Mouse (Mus musculus) cerebellum, postnatal 4 days (tissue): ENCODE measurements at regions not wholly inside any gene's neighbourhood (a gene's known extent, or its start where the extent isn't known, plus 50 kb on each side); places are given as distances from the start of the nearest gene placed in this dataset.
"Not testable (repeated sequence)": the region's sequence is repeated elsewhere in the genome, so short reads cannot be mapped to it uniquely, and the experiment has no call there.

Experiments used
- DNase-seq, 2 experiments: peaks; one replicate each; pipeline ENCODE4 v3.0.0; 2022; ENCODE audit warnings: low spot score in 2 of 2, mixed read lengths in 1 of 2

GRCm38 (mm10) chr2:108032301-108033013 is 742.0 kb downstream of the Kcna4 start:
- no peak for DNase-seq

GRCm38 (mm10) chr2:108033328-108034182 is 743.1 kb downstream of the Kcna4 start:
- no peak for DNase-seq

GRCm38 (mm10) chr2:108034882-108035281 is 744.4 kb downstream of the Kcna4 start:
- DNase-seq = no peak

- no peak for DNase-seq
These were observed 751.6 kb downstream of the Kcna4 start for GRCm38 (mm10) chr2:108042086-108042485.

- DNase-seq = no peak
These were observed 754.4 kb downstream of the Kcna4 start for GRCm38 (mm10) chr2:108044885-108045284.

GRCm38 (mm10) chr2:108045997-108046396 is 755.6 kb downstream of the Kcna4 start:
- DNase-seq = no peak

GRCm38 (mm10) chr2:108062751-108063150 is 772.3 kb downstream of the Kcna4 start:
- not testable (repeated sequence) for DNase-seq

GRCm38 (mm10) chr2:108083911-108084310 is 793.5 kb downstream of the Kcna4 start:
- DNase-seq = no peak

- DNase-seq = no peak
These were observed 799.8 kb downstream of the Kcna4 start for GRCm38 (mm10) chr2:108090266-108090665.

- no peak for DNase-seq
These were observed 806.6 kb downstream of the Kcna4 start for GRCm38 (mm10) chr2:108097026-108097425.

- no peak for DNase-seq
These were observed 819.7 kb downstream of the Kcna4 start for GRCm38 (mm10) chr2:108110140-108110539.

- no peak for DNase-seq
These were observed 855.3 kb downstream of the Kcna4 start for GRCm38 (mm10) chr2:108145694-108146093.

GRCm38 (mm10) chr2:108148221-108148620 is 857.8 kb downstream of the Kcna4 start:
- no peak for DNase-seq

- DNase-seq = no peak
These were observed 865.8 kb downstream of the Kcna4 start for GRCm38 (mm10) chr2:108156189-108156588.

- DNase-seq = no peak
These were observed 867.3 kb downstream of the Kcna4 start for GRCm38 (mm10) chr2:108157731-108158130.

GRCm38 (mm10) chr2:108158311-108158710 is 867.9 kb downstream of the Kcna4 start:
- no peak for DNase-seq

- no peak for DNase-seq
These were observed 870.4 kb downstream of the Kcna4 start for GRCm38 (mm10) chr2:108160865-108161264.

GRCm38 (mm10) chr2:108165085-108165484 is 874.6 kb downstream of the Kcna4 start:
- DNase-seq = no peak
